Mouse (Mus musculus): Measurements from ENCODE around the gene Sirt5. TPM values are rescaled to one million over a fixed set of nuclear protein-coding genes. Genes with fewer than 3 reads are reported as not detected.

Gene Sirt5
- polyA plus RNA-seq (2014; fragmentation: Nextera tagmentation; extraction: Ambion mirVana), result 16.8 and 20.7 TPM in 2 replicates

DNA sequence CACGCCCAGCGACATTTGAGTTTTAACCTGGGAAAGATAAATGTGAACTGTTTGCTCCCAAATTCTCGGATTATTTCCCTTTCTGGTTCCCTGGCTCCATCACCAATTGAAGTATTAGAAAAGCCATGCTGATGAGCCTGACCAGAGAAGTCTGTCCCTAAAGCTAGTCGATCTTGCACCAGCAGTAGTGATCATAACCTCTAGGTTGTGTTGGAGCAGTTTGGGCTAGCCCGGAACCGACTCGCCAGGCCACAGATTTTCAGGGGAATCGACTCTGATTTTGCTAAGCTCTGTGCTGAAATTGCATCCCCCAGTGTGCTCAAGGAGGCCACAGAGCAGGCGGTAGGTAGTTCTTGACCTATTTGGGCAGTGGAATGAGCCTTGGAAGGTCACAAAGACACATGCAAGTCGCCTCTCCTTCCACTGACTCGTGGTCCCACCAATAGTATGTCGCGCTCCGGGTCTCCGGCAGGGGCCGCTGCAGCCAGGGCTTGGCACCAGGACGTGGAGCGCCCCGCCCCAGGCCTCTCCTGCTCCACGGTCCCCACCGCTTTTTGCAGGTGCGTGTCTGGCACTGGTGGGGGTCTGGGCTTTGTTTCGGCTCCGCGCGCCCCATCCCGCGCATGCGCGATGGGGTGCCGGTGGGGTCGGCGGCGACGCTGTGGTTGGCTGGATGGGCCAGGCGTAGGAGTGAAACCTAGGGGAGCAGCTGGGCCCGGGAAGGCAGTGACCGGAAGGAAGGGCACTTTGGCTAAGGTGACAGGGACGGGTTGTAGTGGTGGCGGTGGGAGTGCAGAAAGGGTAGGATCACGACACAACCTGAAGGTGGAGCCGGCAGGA, at the start of gene Sirt5:
Gene Sirt5, plus strand, starts transcription at position 512 of the 840 bp plus-strand sequence.
- Histone ChIP-seq H3K4me1 (replicated peaks; ENCODE audit: control insufficient read depth, insufficient read depth, low read length) (0 out of 2 replicates have a peak, but pooled peaks cover 5% of the 10 kb centered on the region), H3K27ac (ENCODE audit: low read depth) (peak within 1 kb of the TSS; percentile 54), H3K9me3 (ENCODE audit: control insufficient read depth, low read length) (no peaks in the 10 kb centered on the region), H3K27me3 (replicated peaks; ENCODE audit: control insufficient read depth, insufficient read depth, low read length) (no peaks in the 10 kb centered on the region), H3K4me2 (ENCODE audit: low read length) (peak within 1 kb of the TSS; percentile 90), H3K36me3 (ENCODE audit: control insufficient read depth, insufficient read depth, low read length) (no peaks in the 10 kb centered on the region), H3K4me3 (ENCODE audit: low read depth, low read length) (peak within 1 kb of the TSS; percentile 55), H3K9ac (ENCODE audit: low read length) (peak within 1 kb of the TSS; percentile 68)
- DNase-seq (ENCODE audit: low spot score) (peak; percentile 94), ATAC-seq (replicated peaks; ENCODE audit: low FRiP score, low TSS enrichment, low read depth) (peak; percentile 95)
- 16% methylated on average over 42 of the region's 42 CpGs for WGBS

DNA sequence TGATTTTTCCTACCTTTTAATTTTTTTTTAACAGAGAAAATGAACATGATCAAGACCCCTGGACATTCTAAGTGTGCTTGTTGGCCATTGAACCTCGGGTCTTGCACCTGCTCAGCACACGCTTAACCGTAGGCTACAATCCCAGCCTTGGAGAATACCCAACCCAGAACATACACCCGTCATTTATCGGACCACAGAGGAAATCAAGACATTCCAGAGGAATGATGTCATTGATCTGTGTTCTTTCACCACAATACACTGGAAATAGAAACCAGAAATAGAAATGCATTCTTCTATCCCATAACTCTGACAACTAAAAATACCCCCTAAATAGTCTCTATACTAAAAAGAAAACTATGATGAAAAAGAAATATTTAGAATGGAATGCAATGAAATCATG, 47.9 kb upstream of the Sirt5 start:
- H3K9me3 ChIP-seq (ENCODE audit: control insufficient read depth, low read length), result no peaks in the 10 kb centered on the region
- no peak overlapping the region for H3K4me2 ChIP-seq (ENCODE audit: low read length)
- no peak overlapping the region for H3K9ac ChIP-seq (ENCODE audit: low read length)
- no peaks in the 10 kb centered on the region for H3K4me1 ChIP-seq (replicated peaks; ENCODE audit: control insufficient read depth, insufficient read depth, low read length)
- H3K4me3 ChIP-seq (ENCODE audit: low read depth, low read length), result no peak overlapping the region
- no peak overlapping the region for H3K27ac ChIP-seq (ENCODE audit: low read depth)
- 49% methylated on average over 5 of the region's 5 CpGs for whole genome bisulfite sequencing
- DNase-seq (ENCODE audit: low spot score), result no peak
- no peaks in the 10 kb centered on the region for H3K27me3 ChIP-seq (replicated peaks; ENCODE audit: control insufficient read depth, insufficient read depth, low read length)
- H3K36me3 ChIP-seq (ENCODE audit: control insufficient read depth, insufficient read depth, low read length), result no peaks in the 10 kb centered on the region
- no peak for ATAC-seq (replicated peaks; ENCODE audit: low FRiP score, low TSS enrichment, low read depth)

DNA sequence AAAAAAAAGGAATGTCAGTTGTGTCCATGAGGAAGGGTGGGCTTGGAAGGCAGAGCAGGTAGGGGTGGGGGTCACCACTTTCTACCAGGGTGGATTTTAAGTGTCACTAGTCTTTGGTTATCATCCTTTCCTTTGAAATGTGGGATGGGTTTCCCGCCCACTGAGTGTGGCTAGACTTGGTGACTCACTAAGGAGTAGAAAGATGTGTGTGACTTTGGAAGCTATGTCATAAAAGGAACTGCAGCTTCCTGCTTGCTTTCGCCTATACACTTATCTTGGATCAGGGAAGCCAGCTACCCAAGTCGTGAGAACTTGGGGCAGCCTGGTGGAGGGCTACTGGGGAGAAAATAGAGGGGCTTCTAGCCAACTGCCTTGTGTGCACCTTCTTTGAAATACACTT, 45.9 kb upstream of the Sirt5 start:
- WGBS, result 76% methylated on average over 3 of the region's 3 CpGs
- H3K9me3 ChIP-seq (ENCODE audit: control insufficient read depth, low read length), result no peaks in the 10 kb centered on the region

DNA sequence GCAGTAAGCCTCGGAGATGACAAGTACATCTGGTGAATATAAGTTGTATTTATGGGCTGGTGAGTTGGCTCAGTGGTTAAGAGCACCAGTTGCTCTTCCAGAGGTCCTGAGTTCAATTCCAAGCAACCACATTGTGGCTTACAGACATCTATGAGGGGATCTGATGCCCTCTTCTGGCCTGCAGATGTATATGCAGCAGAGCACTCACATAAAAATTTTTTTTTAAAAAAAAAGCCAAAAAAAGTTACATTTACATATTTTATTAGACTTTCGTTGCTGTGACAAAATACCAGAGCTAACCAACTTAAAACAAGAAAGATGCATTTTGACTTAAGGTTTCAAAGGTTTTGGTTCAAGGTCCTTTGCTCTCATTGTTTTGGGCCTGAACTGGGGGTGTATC, 43.8 kb upstream of the Sirt5 start:
- ATAC-seq (replicated peaks; ENCODE audit: low FRiP score, low TSS enrichment, low read depth), result no peak
- 73% methylated on average over 2 of the region's 2 CpGs for WGBS
- no peak overlapping the region for H3K9ac ChIP-seq (ENCODE audit: low read length)
- no peak for DNase-seq (ENCODE audit: low spot score)
- H3K4me1 ChIP-seq (replicated peaks; ENCODE audit: control insufficient read depth, insufficient read depth, low read length), result no peaks in the 10 kb centered on the region
- no peaks in the 10 kb centered on the region for H3K27me3 ChIP-seq (replicated peaks; ENCODE audit: control insufficient read depth, insufficient read depth, low read length)
- no peak overlapping the region for H3K4me3 ChIP-seq (ENCODE audit: low read depth, low read length)
- no peak overlapping the region for H3K4me2 ChIP-seq (ENCODE audit: low read length)
- H3K9me3 ChIP-seq (ENCODE audit: control insufficient read depth, low read length), result no peaks in the 10 kb centered on the region
- no peaks in the 10 kb centered on the region for H3K36me3 ChIP-seq (ENCODE audit: control insufficient read depth, insufficient read depth, low read length)
- no peak overlapping the region for H3K27ac ChIP-seq (ENCODE audit: low read depth)

More for the DNA sequence above, 45.9 kb upstream of the Sirt5 start:
- DNase-seq (ENCODE audit: low spot score), result no peak
- no peak overlapping the region for H3K4me3 ChIP-seq (ENCODE audit: low read depth, low read length)
- no peak for ATAC-seq (replicated peaks; ENCODE audit: low FRiP score, low TSS enrichment, low read depth)
- H3K4me1 ChIP-seq (replicated peaks; ENCODE audit: control insufficient read depth, insufficient read depth, low read length), result no peaks in the 10 kb centered on the region
- H3K4me2 ChIP-seq (ENCODE audit: low read length), result no peak overlapping the region
- H3K27ac ChIP-seq (ENCODE audit: low read depth), result no peak overlapping the region
- no peaks in the 10 kb centered on the region for H3K36me3 ChIP-seq (ENCODE audit: control insufficient read depth, insufficient read depth, low read length)
- H3K9ac ChIP-seq (ENCODE audit: low read length), result no peak overlapping the region
- H3K27me3 ChIP-seq (replicated peaks; ENCODE audit: control insufficient read depth, insufficient read depth, low read length), result no peaks in the 10 kb centered on the region

DNA sequence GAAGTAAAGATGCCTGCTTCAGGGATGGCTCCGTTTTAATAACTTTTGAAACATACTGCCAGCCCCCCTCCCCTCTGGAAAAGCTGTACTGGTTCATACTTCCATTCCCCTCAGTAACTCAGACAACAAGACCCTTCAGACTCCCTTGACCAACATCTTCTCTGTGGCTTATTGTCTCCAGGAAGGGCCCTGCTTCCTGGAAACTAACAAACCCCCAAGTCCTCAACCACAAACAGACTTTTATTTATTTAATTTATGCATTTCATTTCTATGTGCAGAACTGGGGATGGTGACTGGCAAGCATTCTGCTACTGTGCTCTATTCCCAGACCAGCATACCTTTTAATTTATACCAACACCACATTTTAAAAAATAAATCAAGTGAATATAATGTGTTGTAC, 39.9 kb upstream of the Sirt5 start:
- Histone ChIP-seq H3K36me3 (ENCODE audit: control insufficient read depth, insufficient read depth, low read length) (no peaks in the 10 kb centered on the region), H3K27me3 (replicated peaks; ENCODE audit: control insufficient read depth, insufficient read depth, low read length) (no peaks in the 10 kb centered on the region), H3K4me1 (replicated peaks; ENCODE audit: control insufficient read depth, insufficient read depth, low read length) (no peaks in the 10 kb centered on the region), H3K4me2 (ENCODE audit: low read length) (no peak overlapping the region), H3K9ac (ENCODE audit: low read length) (no peak overlapping the region), H3K9me3 (ENCODE audit: control insufficient read depth, low read length) (no peaks in the 10 kb centered on the region), H3K27ac (ENCODE audit: low read depth) (no peak overlapping the region), H3K4me3 (ENCODE audit: low read depth, low read length) (no peak overlapping the region)
- DNase-seq (ENCODE audit: low spot score) (no peak), ATAC-seq (replicated peaks; ENCODE audit: low FRiP score, low TSS enrichment, low read depth) (no peak)
- 75% methylated on average over 1 of the region's 1 CpGs for WGBS

DNA sequence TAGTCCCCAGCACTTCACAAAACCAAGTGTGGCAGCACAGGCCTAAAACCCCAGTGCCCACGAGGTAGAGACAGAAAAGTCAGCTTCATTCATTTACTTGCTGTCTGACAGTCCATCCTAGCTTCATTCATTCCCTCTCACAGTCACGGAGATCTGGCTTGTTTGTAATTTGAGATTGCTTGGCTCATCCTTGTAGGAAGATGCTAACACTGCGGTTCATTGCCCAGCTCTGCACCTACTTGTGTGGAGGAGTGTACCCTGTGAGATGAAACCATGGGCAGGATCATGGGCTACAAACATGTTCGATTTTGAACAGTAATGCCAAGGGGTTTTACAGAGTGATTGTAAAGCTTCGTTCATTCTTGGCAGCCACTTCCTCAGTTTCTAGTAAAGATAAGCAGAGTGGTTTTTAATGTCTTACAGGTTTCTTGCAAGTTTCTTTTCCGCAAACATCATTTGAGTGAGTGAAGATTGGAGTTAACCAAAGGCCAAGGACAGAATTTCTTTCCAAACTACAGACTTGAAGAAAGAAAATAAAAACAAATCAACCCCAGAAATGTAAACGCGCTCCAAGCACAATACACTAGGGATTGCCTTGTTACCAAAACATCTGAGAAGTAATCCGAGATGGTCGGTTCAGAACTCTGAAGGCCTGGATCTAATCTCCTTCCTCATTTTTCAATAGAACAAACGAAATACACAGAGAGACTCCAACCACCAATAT, 33.4 kb upstream of the Sirt5 start:
- ATAC-seq (replicated peaks; ENCODE audit: low FRiP score, low TSS enrichment, low read depth) (no peak), DNase-seq (ENCODE audit: low spot score) (no peak)
- H3K9me3 ChIP-seq (ENCODE audit: control insufficient read depth, low read length), result no peaks in the 10 kb centered on the region
- H3K4me2 ChIP-seq (ENCODE audit: low read length), result no peak overlapping the region
- H3K27me3 ChIP-seq (replicated peaks; ENCODE audit: control insufficient read depth, insufficient read depth, low read length), result no peaks in the 10 kb centered on the region
- 52% methylated on average over 11 of the region's 11 CpGs for WGBS
- H3K4me3 ChIP-seq (ENCODE audit: low read depth, low read length), result no peak overlapping the region
- no peak overlapping the region for H3K27ac ChIP-seq (ENCODE audit: low read depth)
- H3K36me3 ChIP-seq (ENCODE audit: control insufficient read depth, insufficient read depth, low read length), result no peaks in the 10 kb centered on the region
- peaks cover 4% of the 10 kb centered on the region; the same call in 1 of the 2 replicates for H3K4me1 ChIP-seq (replicated peaks; ENCODE audit: control insufficient read depth, insufficient read depth, low read length)
- H3K9ac ChIP-seq (ENCODE audit: low read length), result no peak overlapping the region

DNA sequence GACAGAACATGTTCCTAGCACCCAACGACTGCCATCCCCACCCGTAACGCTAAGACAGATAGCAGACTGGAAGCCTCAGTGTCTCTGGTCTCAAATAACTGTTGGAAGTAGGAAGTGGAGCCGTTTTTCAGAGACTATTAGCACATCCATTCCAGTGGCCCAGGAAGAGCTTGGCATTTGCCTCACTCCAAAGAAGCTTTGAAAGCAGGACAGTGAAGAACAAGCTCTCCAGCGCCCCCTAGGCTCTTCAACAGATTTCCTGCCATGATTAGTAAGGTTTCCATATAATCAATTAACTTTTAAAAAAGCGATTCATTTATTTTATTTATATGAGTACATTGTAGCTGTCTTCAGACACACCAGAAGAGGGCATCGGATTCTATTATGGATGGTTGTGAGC, 32.7 kb upstream of the Sirt5 start:
- DNase-seq (ENCODE audit: low spot score) (no peak), ATAC-seq (replicated peaks; ENCODE audit: low FRiP score, low TSS enrichment, low read depth) (no peak)
- WGBS, result 34% methylated on average over 7 of the region's 7 CpGs
- Histone ChIP-seq H3K4me1 (replicated peaks; ENCODE audit: control insufficient read depth, insufficient read depth, low read length) (peaks cover 4% of the 10 kb centered on the region; the same call in 1 of the 2 replicates), H3K4me2 (ENCODE audit: low read length) (no peak overlapping the region), H3K9ac (ENCODE audit: low read length) (no peak overlapping the region), H3K27ac (ENCODE audit: low read depth) (no peak overlapping the region), H3K9me3 (ENCODE audit: control insufficient read depth, low read length) (no peaks in the 10 kb centered on the region), H3K36me3 (ENCODE audit: control insufficient read depth, insufficient read depth, low read length) (no peaks in the 10 kb centered on the region), H3K4me3 (ENCODE audit: low read depth, low read length) (no peak overlapping the region), H3K27me3 (replicated peaks; ENCODE audit: control insufficient read depth, insufficient read depth, low read length) (no peaks in the 10 kb centered on the region)

DNA sequence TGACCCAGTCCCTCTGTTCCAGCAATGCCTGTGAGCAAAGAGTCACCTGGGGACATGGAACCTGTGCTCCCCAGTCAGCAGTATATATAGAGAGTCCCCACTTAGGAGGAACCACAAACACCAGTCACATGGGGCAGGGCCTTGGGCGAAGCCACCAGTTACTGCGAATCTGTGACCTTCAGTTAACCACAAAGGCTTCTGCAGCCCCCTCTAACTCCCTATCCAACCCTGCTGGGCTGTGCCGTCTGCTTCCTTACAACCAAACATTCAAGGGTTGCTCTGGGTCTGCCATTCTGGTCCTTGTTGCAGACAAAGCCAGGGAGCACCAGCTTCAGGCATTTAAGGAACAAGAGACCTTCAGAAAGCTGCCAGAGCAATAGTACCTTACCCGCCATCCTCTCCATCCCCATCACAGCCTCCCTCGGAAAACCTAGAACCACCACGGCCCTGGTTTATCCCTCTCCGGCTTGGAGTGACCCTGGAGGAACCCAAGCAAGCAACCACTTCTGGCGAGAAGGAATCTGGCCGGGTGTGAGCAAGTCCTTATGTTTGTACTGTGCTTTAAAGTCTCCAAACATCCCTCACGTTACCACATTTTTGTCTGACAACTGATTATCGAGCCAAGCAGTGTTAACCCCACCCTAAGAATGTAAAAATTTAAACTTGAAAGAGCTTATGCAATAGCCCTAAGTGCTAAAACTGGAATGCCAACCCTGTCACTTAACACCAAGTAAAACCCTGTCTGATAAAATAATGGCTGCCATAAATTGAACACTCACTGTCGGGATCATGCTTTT, 28.7 kb upstream of the Sirt5 start:
- ATAC-seq (replicated peaks; ENCODE audit: low FRiP score, low TSS enrichment, low read depth) (no peak), DNase-seq (ENCODE audit: low spot score) (no peak)
- no peak overlapping the region for H3K4me2 ChIP-seq (ENCODE audit: low read length)
- no peak overlapping the region for H3K27ac ChIP-seq (ENCODE audit: low read depth)
- no peaks in the 10 kb centered on the region for H3K9me3 ChIP-seq (ENCODE audit: control insufficient read depth, low read length)
- H3K36me3 ChIP-seq (ENCODE audit: control insufficient read depth, insufficient read depth, low read length), result no peaks in the 10 kb centered on the region
- WGBS, result 45% methylated on average over 12 of the region's 12 CpGs
- no peaks in the 10 kb centered on the region for H3K27me3 ChIP-seq (replicated peaks; ENCODE audit: control insufficient read depth, insufficient read depth, low read length)
- no peak overlapping the region for H3K4me3 ChIP-seq (ENCODE audit: low read depth, low read length)
- peaks cover 7% of the 10 kb centered on the region; the same call in 1 of the 2 replicates for H3K4me1 ChIP-seq (replicated peaks; ENCODE audit: control insufficient read depth, insufficient read depth, low read length)
- no peak overlapping the region for H3K9ac ChIP-seq (ENCODE audit: low read length)

Measured in intestine, embryonic 14.5 days (tissue).